Mouse (Mus musculus): Measurements from ENCODE around the gene Cyfip2. TPM values are rescaled to one million over a fixed set of nuclear protein-coding genes. Genes with fewer than 3 reads are reported as not detected.
A peak's percentile ranks its signal among the peaks of the same experiment; 100 is the strongest.

Cyfip2 gene
- total RNA-seq, 2 experiments from 2014 or later, result 28.2 to 56.5 TPM

- no peak for ATAC-seq (ENCODE audit: poor library complexity, severe bottlenecking)
These were observed 71.4 kb downstream of the Cyfip2 start for GRCm38 (mm10) chr11:46241150-46241673.

GRCm38 (mm10) chr11:46236976-46237375, 75.7 kb downstream of the Cyfip2 start:
- no peak for ATAC-seq (ENCODE audit: poor library complexity, severe bottlenecking)

GRCm38 (mm10) chr11:46235334-46235733, 77.3 kb downstream of the Cyfip2 start, which contains the start of gene Fndc9:
TSS of gene Fndc9 (plus strand) at chr11:46235531.
- ATAC-seq (ENCODE audit: poor library complexity, severe bottlenecking), result no peak

GRCm38 (mm10) chr11:46233966-46234365, 78.7 kb downstream of the Cyfip2 start:
- no peak for ATAC-seq (ENCODE audit: poor library complexity, severe bottlenecking)

- no peak for ATAC-seq (ENCODE audit: poor library complexity, severe bottlenecking)
These were observed 79.9 kb downstream of the Cyfip2 start for GRCm38 (mm10) chr11:46232803-46233202.

- no peak for ATAC-seq (ENCODE audit: poor library complexity, severe bottlenecking)
These were observed 82.5 kb downstream of the Cyfip2 start for GRCm38 (mm10) chr11:46230184-46230583.

GRCm38 (mm10) chr11:46225345-46225744, 87.3 kb downstream of the Cyfip2 start:
- no peak for ATAC-seq (ENCODE audit: poor library complexity, severe bottlenecking)

GRCm38 (mm10) chr11:46223575-46223974, 89.1 kb downstream of the Cyfip2 start:
- ATAC-seq (ENCODE audit: poor library complexity, severe bottlenecking), result no peak

- no peak for ATAC-seq (ENCODE audit: poor library complexity, severe bottlenecking)
These were observed 92.4 kb downstream of the Cyfip2 start for GRCm38 (mm10) chr11:46220211-46220610.

- ATAC-seq (ENCODE audit: poor library complexity, severe bottlenecking), result no peak
These were observed 93.3 kb downstream of the Cyfip2 start for GRCm38 (mm10) chr11:46219380-46219779.

GRCm38 (mm10) chr11:46218584-46218983, 94.1 kb downstream of the Cyfip2 start:
- ATAC-seq (ENCODE audit: poor library complexity, severe bottlenecking), result no peak

- no peak for ATAC-seq (ENCODE audit: poor library complexity, severe bottlenecking)
These were observed 95.0 kb downstream of the Cyfip2 start for GRCm38 (mm10) chr11:46217686-46218085.

- ATAC-seq (ENCODE audit: poor library complexity, severe bottlenecking), result peak; percentile 47; the same call in 1 of the 2 replicates
These were observed 96.0 kb downstream of the Cyfip2 start for GRCm38 (mm10) chr11:46216669-46217068.

GRCm38 (mm10) chr11:46215354-46215753, 97.3 kb downstream of the Cyfip2 start:
- ATAC-seq (ENCODE audit: poor library complexity, severe bottlenecking), result peak; percentile 89

GRCm38 (mm10) chr11:46214368-46215230, 98.1 kb downstream of the Cyfip2 start:
- no peak for ATAC-seq (ENCODE audit: poor library complexity, severe bottlenecking)

- no peak for ATAC-seq (ENCODE audit: poor library complexity, severe bottlenecking)
These were observed 98.8 kb downstream of the Cyfip2 start for GRCm38 (mm10) chr11:46213844-46214243.

- ATAC-seq (ENCODE audit: poor library complexity, severe bottlenecking), result no peak
These were observed 100.8 kb downstream of the Cyfip2 start for GRCm38 (mm10) chr11:46211858-46212257.

- ATAC-seq (ENCODE audit: poor library complexity, severe bottlenecking), result no peak
These were observed 102.8 kb downstream of the Cyfip2 start for GRCm38 (mm10) chr11:46209884-46210283.

GRCm38 (mm10) chr11:46205639-46206409, 106.8 kb downstream of the Cyfip2 start:
- no peak for ATAC-seq (ENCODE audit: poor library complexity, severe bottlenecking)

GRCm38 (mm10) chr11:46204841-46205240, 107.8 kb downstream of the Cyfip2 start:
- no peak for ATAC-seq (ENCODE audit: poor library complexity, severe bottlenecking)

- ATAC-seq (ENCODE audit: poor library complexity, severe bottlenecking), result no peak
These were observed 110.1 kb downstream of the Cyfip2 start for GRCm38 (mm10) chr11:46202547-46202887.

Measured in megakaryocyte, adult 5-6 weeks (primary cell).